Mouse (Mus musculus) c-Kit-positive CD71-negative TER-119-negative erythroid progenitor cells, embryonic 14.5 days (primary cell): Measurements from ENCODE around the gene Ankrd6.
"Not testable (repeated sequence)": the region's sequence is repeated elsewhere in the genome, so short reads cannot be mapped to it uniquely, and the experiment has no call there.

ENCODE experiments used
- DNase-seq: peaks from one replicate; pipeline ENCODE4 v3.0.0-alpha.2; 2013; ENCODE audit warnings: low read depth

Gene Ankrd6

DNA sequence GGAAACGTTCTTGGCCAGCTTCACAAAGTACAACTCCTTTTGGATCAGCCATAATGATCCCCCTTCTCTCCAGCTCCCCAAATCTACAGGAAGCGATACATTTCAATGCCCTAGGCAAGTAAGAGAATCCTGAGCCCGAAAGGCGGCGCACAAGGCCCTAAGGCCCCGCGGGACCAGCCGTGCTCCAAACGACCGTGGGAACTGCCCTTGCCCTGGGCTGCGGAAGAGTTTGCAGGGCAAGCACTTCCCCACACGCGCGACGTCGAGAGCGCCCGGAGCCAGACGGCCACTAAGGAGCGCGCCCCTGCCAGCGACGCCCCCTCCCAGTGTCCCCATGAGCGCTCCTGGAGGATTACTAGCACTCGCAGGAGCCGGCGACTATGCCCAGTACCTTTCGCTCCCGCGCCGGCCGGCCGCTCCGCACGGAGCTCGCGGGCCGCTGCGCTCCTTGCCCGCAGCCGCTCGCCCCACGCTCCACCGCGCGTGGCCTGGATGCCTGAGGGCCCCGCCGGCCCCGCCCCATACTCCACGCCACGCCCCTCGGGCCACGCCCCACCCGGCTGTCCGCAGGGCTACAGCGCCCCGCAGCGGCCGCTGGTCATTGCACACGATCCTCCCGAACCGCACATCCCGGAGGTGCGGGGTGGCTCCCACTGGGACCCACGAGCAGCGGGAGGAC, at the start of gene Ankrd6:
Gene Ankrd6 (minus strand): TSS at position 486 of the 679 bp plus-strand sequence.
- DNase-seq, result peak; percentile 43

DNA sequence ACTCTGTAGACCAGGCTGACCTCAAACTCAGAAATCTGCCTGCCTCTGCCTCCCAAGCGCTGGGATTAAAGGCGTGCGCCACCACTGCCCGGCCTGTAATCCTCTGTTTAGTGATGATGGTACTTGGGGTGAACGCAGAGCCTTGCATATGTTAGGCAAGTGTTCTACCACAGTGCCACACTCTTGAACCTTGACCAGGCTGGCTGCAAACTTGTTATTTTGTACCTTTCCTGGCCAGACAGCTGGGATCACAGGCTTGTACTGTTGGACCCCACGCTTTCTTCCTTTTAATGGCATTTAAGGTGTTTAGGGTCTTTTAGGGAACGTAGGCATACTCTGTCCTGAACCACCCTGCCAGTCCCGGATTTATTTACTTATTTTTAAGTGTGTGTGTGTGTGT, 48.4 kb upstream of the Ankrd6 start:
- DNase-seq, result no peak

- DNase-seq, result no peak
These were observed 46.9 kb upstream of the Ankrd6 start for GRCm38 (mm10) chr4:32997571-32997970.

DNA sequence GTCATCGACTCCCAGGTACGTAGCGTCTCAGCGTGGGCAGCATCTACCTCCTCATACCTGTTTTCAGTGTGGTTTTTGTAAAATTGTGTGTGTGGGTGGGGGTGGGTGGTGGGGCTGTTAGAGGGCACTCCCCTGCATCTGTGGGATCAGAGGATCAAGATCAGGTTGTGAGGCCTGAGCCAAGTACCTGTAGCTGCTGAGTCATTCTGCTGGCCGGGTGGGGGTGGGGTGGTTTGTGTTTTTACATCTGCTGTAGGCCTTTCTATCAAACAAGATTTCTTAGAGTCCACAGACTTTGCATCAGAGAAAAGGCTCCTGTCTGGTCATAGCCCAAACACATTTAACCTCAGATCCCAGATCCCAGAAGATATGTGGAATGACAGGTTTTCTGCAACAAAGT, 45.4 kb upstream of the Ankrd6 start:
- no peak for DNase-seq

GRCm38 (mm10) chr4:32994168-32994567, 43.5 kb upstream of the Ankrd6 start:
- DNase-seq, result no peak

- no peak for DNase-seq
These were observed 38.7 kb upstream of the Ankrd6 start for GRCm38 (mm10) chr4:32989346-32989745.

DNA sequence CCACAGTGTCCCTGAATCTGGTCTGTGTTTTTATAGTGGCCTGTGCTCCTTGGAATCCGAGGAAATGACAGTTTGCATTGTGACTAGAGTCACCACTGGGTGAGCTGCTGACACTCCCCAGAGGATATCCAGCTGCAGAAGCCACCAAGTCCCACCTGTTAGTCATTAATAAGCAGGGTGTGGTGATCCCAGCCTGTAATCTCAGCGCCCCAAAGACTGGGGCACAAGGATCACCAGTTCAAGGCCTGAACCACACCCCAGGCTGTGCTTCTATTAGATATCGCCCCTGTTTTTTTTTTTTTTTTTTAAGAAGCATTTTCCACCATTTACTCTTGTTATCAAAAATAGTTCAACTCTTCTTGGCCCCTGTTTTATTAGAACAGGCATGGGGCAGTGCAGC, 36.4 kb upstream of the Ankrd6 start:
- no peak for DNase-seq

DNA sequence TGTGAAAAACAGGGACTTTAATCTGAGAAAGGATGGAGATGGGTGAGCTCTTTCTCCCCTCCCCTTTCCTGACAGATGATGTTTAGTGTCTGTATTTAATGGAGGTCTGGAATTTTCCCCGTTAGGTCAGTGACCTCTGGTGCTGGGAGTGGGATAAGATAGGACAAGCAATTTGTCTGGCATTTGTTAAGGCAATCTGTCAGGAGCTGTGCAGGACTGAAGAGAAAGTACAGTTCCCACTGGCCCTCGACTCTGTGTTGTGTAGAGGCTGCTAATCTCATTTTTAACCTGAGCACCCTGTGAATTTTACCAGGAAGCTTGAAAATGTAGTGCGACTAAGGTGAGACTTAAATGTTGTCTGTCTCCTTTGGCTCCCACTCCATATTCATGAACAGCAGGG, 35.0 kb upstream of the Ankrd6 start:
- DNase-seq, result no peak

DNA sequence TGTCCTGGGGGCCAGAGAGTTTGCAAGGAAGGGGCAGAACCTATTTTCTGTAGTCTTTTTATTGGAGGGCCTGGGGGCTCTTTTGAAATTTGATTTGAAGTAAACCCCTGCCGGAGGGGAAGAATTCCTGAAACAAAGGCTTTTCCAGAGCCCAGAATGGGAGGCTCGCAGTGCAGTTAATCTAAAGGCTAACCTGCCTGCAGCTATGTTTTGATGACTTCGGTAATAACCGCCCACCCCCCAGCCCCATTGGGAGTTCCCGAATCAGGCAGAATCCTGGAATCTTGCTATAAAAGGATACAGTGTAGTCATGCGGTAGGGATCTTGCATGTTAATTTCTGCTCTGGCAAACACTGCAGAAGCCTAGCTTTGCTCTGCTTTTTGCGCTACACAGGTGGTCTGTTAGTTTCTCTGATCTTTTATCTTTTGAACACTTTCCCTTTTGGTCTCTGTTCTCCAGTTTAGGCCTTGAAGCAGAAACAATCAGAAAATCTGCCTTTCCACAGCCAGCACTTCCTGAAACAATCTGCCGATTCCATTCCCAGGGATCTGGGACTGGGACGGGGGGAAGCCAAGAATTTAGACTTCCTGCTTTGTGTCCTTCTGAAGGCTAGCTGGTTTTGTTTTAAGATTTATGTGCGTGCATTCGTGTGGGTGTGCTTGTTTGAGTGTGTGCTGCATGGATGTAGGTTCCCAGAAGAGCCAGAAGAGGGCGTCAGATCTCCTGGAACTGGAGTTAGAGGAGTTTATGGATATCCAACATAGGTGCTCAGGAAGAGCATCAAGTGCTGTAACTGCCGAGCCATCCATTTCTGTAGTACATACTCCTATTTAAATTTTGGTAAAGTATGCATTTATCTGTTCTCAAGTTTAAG, 34.4 kb upstream of the Ankrd6 start:
- DNase-seq, result no peak

- DNase-seq, result no peak
These were observed 33.6 kb upstream of the Ankrd6 start for GRCm38 (mm10) chr4:32984242-32984641.

- no peak for DNase-seq
These were observed 32.8 kb upstream of the Ankrd6 start for GRCm38 (mm10) chr4:32983176-32984155.

GRCm38 (mm10) chr4:32982716-32983175, 32.1 kb upstream of the Ankrd6 start, which contains the start of gene Rragd:
Gene Rragd (plus strand): TSS chr4:32983037.
- no peak for DNase-seq

DNA sequence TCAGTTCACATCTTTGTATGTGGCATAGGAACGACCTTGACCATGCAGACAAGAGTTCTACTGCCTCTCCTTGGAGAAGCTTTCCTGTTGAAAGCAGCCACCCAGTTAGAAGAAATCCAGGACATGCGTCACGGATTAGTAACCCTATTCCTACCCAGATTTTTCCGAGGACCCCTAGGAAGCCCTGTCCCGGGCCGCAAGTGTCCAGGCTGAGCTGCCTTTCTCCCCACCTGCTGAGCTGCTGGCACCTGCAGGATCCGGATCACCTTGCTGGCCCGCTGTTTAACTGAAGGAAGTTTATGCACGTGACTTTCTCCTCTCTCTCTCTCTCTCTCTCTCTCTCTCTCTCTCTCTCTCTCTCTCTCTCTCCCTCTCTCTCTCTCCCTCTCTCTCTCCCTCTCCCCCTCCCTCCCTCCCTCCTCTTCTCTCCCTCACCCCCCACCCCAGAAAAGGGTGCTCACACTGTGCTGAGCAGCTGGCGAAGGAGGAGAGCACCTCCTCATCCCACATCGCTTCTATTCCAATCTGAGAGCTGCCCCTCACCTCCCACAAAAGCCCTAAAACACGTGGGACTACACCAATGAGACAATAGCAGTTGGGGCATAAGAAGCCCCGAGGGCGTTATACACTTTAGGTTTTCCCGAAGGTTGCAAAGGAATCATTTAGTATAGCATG, 31.5 kb upstream of the Ankrd6 start:
- no peak for DNase-seq

DNA sequence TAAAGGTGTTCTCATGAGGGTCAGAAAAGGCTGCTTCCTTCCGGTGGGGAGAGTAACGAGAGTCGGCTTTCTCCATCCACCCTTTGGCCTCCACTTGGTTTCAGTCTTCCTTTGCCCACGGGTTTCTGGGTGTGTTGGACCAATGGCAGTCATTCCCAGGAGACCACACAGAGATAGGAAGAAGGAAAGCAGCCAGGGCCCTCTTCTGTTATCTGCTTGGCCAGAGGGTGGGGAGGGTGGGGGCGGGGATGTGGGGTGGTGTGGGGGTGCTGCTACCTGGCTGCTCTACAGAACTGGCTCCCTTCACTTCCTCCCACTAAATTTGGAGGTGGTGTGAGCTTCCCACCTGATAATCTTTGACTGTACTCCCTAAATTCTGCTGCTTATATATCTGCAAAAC, 31.0 kb upstream of the Ankrd6 start:
- no peak for DNase-seq

GRCm38 (mm10) chr4:32980061-32980460, 29.4 kb upstream of the Ankrd6 start:
- no peak for DNase-seq

DNA sequence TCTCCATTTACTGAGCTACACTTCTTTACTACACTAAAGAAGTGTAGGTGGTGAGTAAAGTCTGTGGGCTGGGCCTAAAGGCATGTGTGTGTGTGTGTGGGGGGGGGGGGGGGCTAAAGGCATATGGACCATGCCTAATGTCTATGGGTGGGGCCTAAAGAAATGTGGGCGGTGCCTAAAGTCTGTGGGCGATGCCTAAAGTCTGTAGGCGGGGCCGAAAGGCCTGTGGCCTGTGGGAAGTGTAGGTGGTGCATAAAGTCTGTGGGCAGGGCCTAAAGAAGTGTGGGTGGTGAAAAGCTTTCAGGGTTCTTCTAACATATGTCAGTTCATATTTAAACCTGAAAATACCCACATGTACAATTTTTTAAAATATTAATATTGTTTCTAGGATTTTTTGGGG, 26.7 kb upstream of the Ankrd6 start:
- no peak for DNase-seq

GRCm38 (mm10) chr4:32964619-32965018, 14.0 kb upstream of the Ankrd6 start:
- not testable (repeated sequence) for DNase-seq

GRCm38 (mm10) chr4:32961394-32961793, 10.8 kb upstream of the Ankrd6 start:
- no peak for DNase-seq

GRCm38 (mm10) chr4:32956423-32956822, 5.8 kb upstream of the Ankrd6 start:
- no peak for DNase-seq

DNA sequence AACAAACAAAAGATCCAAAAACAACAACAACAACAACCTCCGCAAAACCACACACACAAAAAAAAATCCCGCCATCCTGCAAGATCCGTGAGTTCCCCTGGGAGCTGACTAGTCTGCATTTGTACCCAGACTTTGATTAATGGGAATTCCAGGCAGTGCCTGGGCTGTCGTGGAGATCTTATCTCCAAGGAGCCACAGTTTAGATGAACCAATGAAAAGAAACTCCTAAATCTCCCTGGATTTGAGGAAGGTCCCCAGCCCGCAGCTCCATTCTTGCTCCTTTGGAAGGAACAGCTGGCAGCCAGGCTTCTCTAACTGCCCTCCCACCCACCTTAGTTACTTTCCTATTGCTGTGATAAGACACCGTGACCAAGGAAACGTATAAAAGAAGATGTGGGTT, 2.0 kb upstream of the Ankrd6 start:
- no peak for DNase-seq
